Comparison of ENCODE assay signal across 27 mouse cellular contexts in genomic region chr11:119377326-119377725, GRCm38 (mm10). TPM values are rescaled to one million over a fixed set of nuclear protein-coding genes. Genes with fewer than 3 reads are reported as not detected.
A peak's percentile ranks its signal among the peaks of the same experiment; 100 is the strongest.
DNase-seq lines count a peak whose midpoint lies in the region; ATAC-seq and TF ChIP-seq lines count a peak whose summit lies in the region.
"Had no signal": no experiment of that assay in that cellular context is flagged by ENCODE, and none has a peak within 500 bp of the region (broad histone marks: within the 10 kb centered on the region; RNA-seq: fewer than 3 reads in every experiment).

No protein-coding gene starts in this region.

- no peak overlapping the region for H3K4me2 ChIP-seq in liver, embryonic 12.5 days
- H3K4me2 ChIP-seq: forebrain, embryonic 15.5 days; heart, embryonic 12.5 days; hindbrain, embryonic 14.5 days; limb, embryonic 13.5 days; midbrain, embryonic 13.5 days; neural tube, embryonic 15.5 days had no signal

- H3K27me3 ChIP-seq in liver, adult 2 months (ENCODE audit: control insufficient read depth, insufficient read depth, low read length): no peaks in the 10 kb centered on the region
- H3K27me3 ChIP-seq in liver, embryonic 12.5 days (replicated peaks): no peaks in the 10 kb centered on the region
- no peaks in the 10 kb centered on the region for H3K27me3 ChIP-seq in splenic B cell, adult 2 months (ENCODE audit: control insufficient read depth, insufficient read depth, low read length, poor library complexity, severe bottlenecking)
- H3K27me3 ChIP-seq: forebrain, embryonic 15.5 days; heart, embryonic 12.5 days; limb, embryonic 13.5 days; midbrain, embryonic 13.5 days; neural tube, embryonic 15.5 days had no signal

- no peak overlapping the region for H3K27ac ChIP-seq in liver, adult 2 months (replicated peaks; ENCODE audit: insufficient read depth, low read depth, low read length)
- no peak overlapping the region for H3K27ac ChIP-seq in liver, embryonic 12.5 days
- peak overlapping the region; percentile 70 for H3K27ac ChIP-seq in bone marrow macrophage, adult 2 months (ENCODE audit: insufficient read depth, low read depth, low read length)
- H3K27ac ChIP-seq: forebrain, embryonic 15.5 days; heart, adult 2 months; hindbrain, embryonic 14.5 days; left cerebral cortex, adult 2 months; limb, embryonic 13.5 days; midbrain, embryonic 13.5 days; neural tube, embryonic 15.5 days had no signal

- no peak for ATAC-seq in liver, embryonic 12.5 days
- peak; percentile 78 for ATAC-seq in megakaryocyte, adult 5-6 weeks (ENCODE audit: poor library complexity, severe bottlenecking)
- ATAC-seq: forebrain, embryonic 15.5 days; intestine, postnatal 0 days; midbrain, embryonic 13.5 days had no signal

- DNase-seq in liver, adult 2 months (ENCODE audit: extremely low read depth, low read depth, low spot score): peak; percentile 25
- peak; percentile 15 for DNase-seq in splenic B cell, adult 2 months (ENCODE audit: low read depth, low spot score)
- DNase-seq in layer of hippocampus, postnatal 25 days (ENCODE audit: extremely low spot score in 1 of 2, low spot score in 1 of 2): no peak
- no peak for DNase-seq in adrenal gland, adult (ENCODE audit: inconsistent age in 2 of 2, low spot score in 1 of 2)
- DNase-seq: adrenal gland, postnatal 10 days; cerebellum, adult 2 months; cerebellum, postnatal 14 days; gastrocnemius, postnatal 25 days; heart, adult 2 months; kidney, adult 9 months; kidney, postnatal 10 days; lung, adult 2 months; lung, postnatal 14 days; right cerebral cortex, postnatal 25 days; thymus, postnatal 14 days had no signal

- H3K36me3 ChIP-seq in liver, adult 2 months (ENCODE audit: control insufficient read depth, insufficient read depth, low read length): peaks cover 6% of the 10 kb centered on the region
- H3K36me3 ChIP-seq in liver, embryonic 12.5 days: peaks cover 17% of the 10 kb centered on the region; the same call in 1 of the 2 replicates
- peaks cover 3% of the 10 kb centered on the region; the same call in 1 of the 2 replicates for H3K36me3 ChIP-seq in splenic B cell, adult 2 months (ENCODE audit: control insufficient read depth, insufficient read depth, low read length, poor library complexity, severe bottlenecking)
- H3K36me3 ChIP-seq: forebrain, embryonic 15.5 days; G1E had no signal

- H3K4me1 ChIP-seq in liver, adult 2 months (ENCODE audit: control insufficient read depth, insufficient read depth, low read length): no peaks in the 10 kb centered on the region; the same call in 1 of the 2 replicates
- H3K4me1 ChIP-seq in liver, embryonic 12.5 days: peaks cover 34% of the 10 kb centered on the region
- peaks cover 46% of the 10 kb centered on the region for H3K4me1 ChIP-seq in bone marrow macrophage, adult 2 months (ENCODE audit: control insufficient read depth, insufficient read depth, low read length)
- H3K4me1 ChIP-seq: forebrain, embryonic 15.5 days; limb, embryonic 13.5 days; midbrain, embryonic 13.5 days; neural tube, embryonic 15.5 days had no signal

- no peak for TF ChIP-seq POLR2A in liver, adult 2 months (IDR thresholded peaks at IDR 0.05; ENCODE audit: extremely low read depth, insufficient read depth, low read length)
- no peak for TF ChIP-seq POLR2A in bone marrow macrophage, adult 2 months (IDR thresholded peaks at IDR 0.05; ENCODE audit: borderline replicate concordance, low read depth, low read length)

- H3K79me2 ChIP-seq in liver, adult 2 months (ENCODE audit: control insufficient read depth, insufficient read depth, low read length): no peaks in the 10 kb centered on the region

- no peak overlapping the region for H3K9ac ChIP-seq in liver, adult 2 months (ENCODE audit: low read depth, low read length)
- no peak overlapping the region for H3K9ac ChIP-seq in liver, embryonic 12.5 days
- H3K9ac ChIP-seq: forebrain, embryonic 15.5 days; heart, embryonic 12.5 days; hindbrain, embryonic 14.5 days; limb, embryonic 13.5 days; midbrain, embryonic 13.5 days; neural tube, embryonic 15.5 days had no signal

- H3K4me3 ChIP-seq in liver, adult 2 months (ENCODE audit: insufficient read depth, low read depth, low read length): no peak overlapping the region
- H3K4me3 ChIP-seq in liver, embryonic 12.5 days: no peak overlapping the region
- no peak overlapping the region for H3K4me3 ChIP-seq in bone marrow macrophage, adult 2 months (ENCODE audit: insufficient read depth, low read length)
- H3K4me3 ChIP-seq: forebrain, embryonic 15.5 days; heart, adult 2 months; heart, embryonic 12.5 days; left cerebral cortex, adult 2 months; limb, embryonic 13.5 days; midbrain, embryonic 13.5 days; neural tube, embryonic 15.5 days had no signal

- H3K9me3 ChIP-seq in liver, embryonic 12.5 days (replicated peaks): no peaks in the 10 kb centered on the region
- H3K9me3 ChIP-seq: forebrain, embryonic 15.5 days; G1E; heart, embryonic 12.5 days; limb, embryonic 13.5 days; midbrain, embryonic 13.5 days; neural tube, embryonic 15.5 days had no signal

- no peak for TF ChIP-seq CTCF in liver, adult 2 months (IDR thresholded peaks at IDR 0.05; ENCODE audit: low read depth, low read length)
- TF ChIP-seq CTCF in bone marrow macrophage, adult 2 months (IDR thresholded peaks at IDR 0.05; ENCODE audit: low read depth, low read length): no peak

- WGBS in liver, adult 2 months: 90% methylated on average over 11 of the region's 11 CpGs
- 68% methylated on average over 11 of the region's 11 CpGs for WGBS in liver, embryonic 12.5 days (ENCODE audit: insufficient replicate concordance)

RNA-seq across cellular contexts. Expression of gene Rnf213, which starts 15.6 kb away (rescaled TPM):
- 43.4 and 43.5 TPM in 2 replicates for total RNA-seq in liver, adult 2 months (2014; rRNA removed)
- polyA plus RNA-seq in liver, adult 2 months (2012; rRNA removed): 11.1 and 16.9 TPM in 2 replicates
- 4.0 and 4.6 TPM in 2 replicates for polyA plus RNA-seq in liver, embryonic 12.5 days (2016; fragmentation: Nextera tagmentation; extraction: Ambion mirVana)
- polyA plus RNA-seq in bone marrow macrophage, adult 2 months (2012; ENCODE audit: insufficient read depth, insufficient read length, missing spikeins): 181 and 187 TPM in 2 replicates
- 108 and 121 TPM in 2 replicates for total RNA-seq in megakaryocyte, adult 5-6 weeks (2015)
- 70.7 and 84.8 TPM in 2 replicates for total RNA-seq in megakaryocyte, adult 5-6 weeks (2017)
- 1 to 10 TPM; 3.6 to 4.3 TPM for total RNA-seq in layer of hippocampus, postnatal 25 days (2021)

RNA-seq across cellular contexts. Expression of gene Slc26a11, which starts 22.0 kb away (rescaled TPM):
- 2.5 and 3.9 TPM in 2 replicates for total RNA-seq in liver, adult 2 months (2014; rRNA removed)
- polyA plus RNA-seq in liver, adult 2 months (2012; rRNA removed): 5.3 and 7.5 TPM in 2 replicates
- 2.6 and 2.9 TPM in 2 replicates for polyA plus RNA-seq in liver, embryonic 12.5 days (2016; fragmentation: Nextera tagmentation; extraction: Ambion mirVana)
- 50.6 and 63.4 TPM in 2 replicates for polyA plus RNA-seq in bone marrow macrophage, adult 2 months (2012; ENCODE audit: insufficient read depth, insufficient read length, missing spikeins)
- total RNA-seq in megakaryocyte, adult 5-6 weeks (2015): 4.8 and 6.0 TPM in 2 replicates
- 1.2 and 3.4 TPM in 2 replicates for total RNA-seq in megakaryocyte, adult 5-6 weeks (2017)
- 1 to 10 TPM; 5.3 to 6.4 TPM for total RNA-seq in layer of hippocampus, postnatal 25 days (2021)

RNA-seq across cellular contexts. Expression of gene Sgsh, which starts 22.0 kb away (rescaled TPM):
- total RNA-seq in liver, adult 2 months (2014; rRNA removed): 2.1 and 2.6 TPM in 2 replicates
- 8.7 and 11.9 TPM in 2 replicates for polyA plus RNA-seq in liver, adult 2 months (2012; rRNA removed)
- 3.0 and 3.3 TPM in 2 replicates for polyA plus RNA-seq in liver, embryonic 12.5 days (2016; fragmentation: Nextera tagmentation; extraction: Ambion mirVana)
- polyA plus RNA-seq in bone marrow macrophage, adult 2 months (2012; ENCODE audit: insufficient read depth, insufficient read length, missing spikeins): 39.6 and 41.9 TPM in 2 replicates
- 12.9 and 15.0 TPM in 2 replicates for total RNA-seq in megakaryocyte, adult 5-6 weeks (2015)
- 12.9 and 15.8 TPM in 2 replicates for total RNA-seq in megakaryocyte, adult 5-6 weeks (2017)
- total RNA-seq in layer of hippocampus, postnatal 25 days (2021): 1 to 10 TPM; 5.0 to 5.1 TPM

Comparison
In these comparisons a context has a peak if more than half of its experiments do, and no peak if none do; other contexts are left out.
1. DNase-seq: peak in liver, adult 2 months (single experiment) and splenic B cell, adult 2 months (single experiment); none in layer of hippocampus, postnatal 25 days (0 of 2) and adrenal gland, adult (0 of 2).